In genomic region chr3:35496027-35496824, GRCm38 (mm10) we compare ENCODE assay signal across 21 mouse cellular contexts.
DNase-seq lines count a peak whose midpoint lies in the region; ATAC-seq lines count a peak whose summit lies in the region.
"Had no signal": no experiment of that assay in that cellular context is flagged by ENCODE, and none has a peak within 500 bp of the region (broad histone marks: within the 10 kb centered on the region; RNA-seq: fewer than 3 reads in every experiment).

No protein-coding gene starts in this region.

- ATAC-seq in heart, embryonic 12.5 days (ENCODE audit: insufficient number of reproducible peaks, low FRiP score) = no peak
- peak; percentile 41; the same call in 1 of the 2 replicates for ATAC-seq in heart, embryonic 16.5 days (replicated peaks; ENCODE audit: extremely low read depth, insufficient read depth, low FRiP score)
- ATAC-seq in midbrain, embryonic 15.5 days (replicated peaks) = 0 out of 2 replicates have a peak, but pooled peaks have one; percentile 71
- ATAC-seq in midbrain, embryonic 14.5 days (ENCODE audit: low FRiP score, low TSS enrichment) = no peak
- no peak for ATAC-seq in liver, embryonic 11.5 days (replicated peaks; ENCODE audit: low FRiP score)
- ATAC-seq: activated CD4-positive, CD25-positive, alpha-beta regulatory T cell, adult 4 months; forebrain, embryonic 14.5 days; hindbrain, embryonic 16.5 days; inflammation-experienced regulatory T-cells, adult 6 months; intestine, postnatal 0 days; Patski had no signal

- H3K4me2 ChIP-seq in heart, embryonic 12.5 days = no peak overlapping the region
- peak overlapping the region; percentile 24 for H3K4me2 ChIP-seq in heart, embryonic 16.5 days (ENCODE audit: low read depth, low read length)
- no peak overlapping the region for H3K4me2 ChIP-seq in midbrain, embryonic 15.5 days
- H3K4me2 ChIP-seq in midbrain, embryonic 14.5 days (ENCODE audit: low read length) = no peak overlapping the region
- no peak overlapping the region for H3K4me2 ChIP-seq in liver, embryonic 11.5 days
- H3K4me2 ChIP-seq: hindbrain, embryonic 12.5 days had no signal

- no peaks in the 10 kb centered on the region for H3K27me3 ChIP-seq in heart, embryonic 12.5 days (replicated peaks)
- no peaks in the 10 kb centered on the region for H3K27me3 ChIP-seq in heart, embryonic 16.5 days (ENCODE audit: control insufficient read depth, insufficient read depth, low read length)
- no peaks in the 10 kb centered on the region for H3K27me3 ChIP-seq in midbrain, embryonic 15.5 days (replicated peaks)
- H3K27me3 ChIP-seq in midbrain, embryonic 14.5 days (ENCODE audit: control insufficient read depth, insufficient read depth, low read length) = no peaks in the 10 kb centered on the region
- no peaks in the 10 kb centered on the region for H3K27me3 ChIP-seq in liver, embryonic 11.5 days (replicated peaks; ENCODE audit: control insufficient read depth, insufficient read depth, low read length)
- H3K27me3 ChIP-seq: hindbrain, embryonic 12.5 days had no signal

- H3K9ac ChIP-seq in heart, embryonic 12.5 days = no peak overlapping the region
- no peak overlapping the region for H3K9ac ChIP-seq in heart, embryonic 16.5 days (ENCODE audit: low read length)
- H3K9ac ChIP-seq in midbrain, embryonic 15.5 days = no peak overlapping the region
- H3K9ac ChIP-seq in midbrain, embryonic 14.5 days (replicated peaks; ENCODE audit: low read length) = no peak overlapping the region
- H3K9ac ChIP-seq in liver, embryonic 11.5 days (ENCODE audit: low read depth, low read length) = no peak overlapping the region
- H3K9ac ChIP-seq: hindbrain, embryonic 12.5 days had no signal

- H3K36me3 ChIP-seq in heart, embryonic 12.5 days = no peaks in the 10 kb centered on the region
- H3K36me3 ChIP-seq in heart, embryonic 16.5 days (ENCODE audit: control insufficient read depth, insufficient read depth) = no peaks in the 10 kb centered on the region
- no peaks in the 10 kb centered on the region for H3K36me3 ChIP-seq in midbrain, embryonic 15.5 days (replicated peaks)
- H3K36me3 ChIP-seq in midbrain, embryonic 14.5 days (ENCODE audit: control insufficient read depth, insufficient read depth, low read length) = no peaks in the 10 kb centered on the region
- H3K36me3 ChIP-seq in liver, embryonic 11.5 days (ENCODE audit: control insufficient read depth, insufficient read depth, low read length) = no peaks in the 10 kb centered on the region
- H3K36me3 ChIP-seq: embryonic facial prominence, embryonic 10.5 days; hindbrain, embryonic 12.5 days had no signal

- H3K9me3 ChIP-seq in heart, embryonic 12.5 days (replicated peaks) = no peaks in the 10 kb centered on the region
- no peaks in the 10 kb centered on the region for H3K9me3 ChIP-seq in heart, embryonic 16.5 days (replicated peaks; ENCODE audit: control insufficient read depth, low read length)
- no peaks in the 10 kb centered on the region for H3K9me3 ChIP-seq in midbrain, embryonic 15.5 days
- no peaks in the 10 kb centered on the region for H3K9me3 ChIP-seq in midbrain, embryonic 14.5 days (ENCODE audit: control insufficient read depth, low read length)
- H3K9me3 ChIP-seq in liver, embryonic 11.5 days (ENCODE audit: control insufficient read depth, low read length) = no peaks in the 10 kb centered on the region
- H3K9me3 ChIP-seq: embryonic facial prominence, embryonic 10.5 days; hindbrain, embryonic 12.5 days had no signal

- no peaks in the 10 kb centered on the region for H3K4me1 ChIP-seq in heart, embryonic 12.5 days (replicated peaks)
- peaks cover 3% of the 10 kb centered on the region; the same call in 1 of the 2 replicates for H3K4me1 ChIP-seq in heart, embryonic 16.5 days (ENCODE audit: control insufficient read depth, insufficient read depth, low read length)
- no peaks in the 10 kb centered on the region for H3K4me1 ChIP-seq in midbrain, embryonic 15.5 days
- H3K4me1 ChIP-seq in midbrain, embryonic 14.5 days (ENCODE audit: control insufficient read depth, insufficient read depth, low read length) = 0 out of 2 replicates have a peak, but pooled peaks cover 3% of the 10 kb centered on the region
- no peaks in the 10 kb centered on the region for H3K4me1 ChIP-seq in liver, embryonic 11.5 days (replicated peaks; ENCODE audit: control insufficient read depth, insufficient read depth, low read length)
- H3K4me1 ChIP-seq: embryonic facial prominence, embryonic 10.5 days; hindbrain, embryonic 12.5 days had no signal

- WGBS in heart, embryonic 12.5 days = 48% methylated on average over 9 of the region's 9 CpGs
- 40% methylated on average over 9 of the region's 9 CpGs for WGBS in heart, embryonic 16.5 days
- 58% methylated on average over 9 of the region's 9 CpGs for WGBS in midbrain, embryonic 15.5 days
- WGBS in midbrain, embryonic 14.5 days = 65% methylated on average over 9 of the region's 9 CpGs
- 73% methylated on average over 9 of the region's 9 CpGs for WGBS in liver, embryonic 11.5 days

- peak; percentile 30 to 31 for DNase-seq in heart, adult 18-20 months
- no peak for DNase-seq in heart, postnatal 4 days
- DNase-seq in midbrain, embryonic 14.5 days = no peak
- DNase-seq in liver, embryonic 11.5 days (ENCODE audit: low spot score) = no peak
- DNase-seq: adrenal gland, postnatal 14 days; cerebellum, adult 2 months; cerebellum, postnatal 10 days; gastrocnemius, adult 2 months; gastrocnemius, postnatal 25 days; kidney, adult 8-10 months had no signal

- H3K27ac ChIP-seq in heart, embryonic 12.5 days (ENCODE audit: poor library complexity, severe bottlenecking) = no peak overlapping the region
- no peak overlapping the region for H3K27ac ChIP-seq in heart, embryonic 16.5 days (ENCODE audit: low read length)
- no peak overlapping the region for H3K27ac ChIP-seq in midbrain, embryonic 15.5 days
- H3K27ac ChIP-seq in midbrain, embryonic 14.5 days (replicated peaks; ENCODE audit: low read depth, low read length) = no peak overlapping the region
- H3K27ac ChIP-seq in liver, embryonic 11.5 days (ENCODE audit: low read depth, low read length) = no peak overlapping the region
- H3K27ac ChIP-seq: embryonic facial prominence, embryonic 10.5 days; gastrocnemius, adult 2 months; hindbrain, embryonic 12.5 days had no signal

- H3K4me3 ChIP-seq in heart, embryonic 12.5 days = no peak overlapping the region
- no peak overlapping the region for H3K4me3 ChIP-seq in heart, embryonic 16.5 days (ENCODE audit: low read length)
- no peak overlapping the region for H3K4me3 ChIP-seq in midbrain, embryonic 15.5 days
- no peak overlapping the region for H3K4me3 ChIP-seq in midbrain, embryonic 14.5 days (replicated peaks; ENCODE audit: low read depth, low read length)
- no peak overlapping the region for H3K4me3 ChIP-seq in liver, embryonic 11.5 days (ENCODE audit: low read depth, low read length)
- H3K4me3 ChIP-seq: embryonic facial prominence, embryonic 10.5 days; gastrocnemius, adult 2 months; hindbrain, embryonic 12.5 days had no signal

Comparison
In these comparisons a context has a peak if more than half of its experiments do, and no peak if none do; other contexts are left out.
1. DNase-seq: peak in heart, adult 18-20 months (2 of 2); none in heart, postnatal 4 days (single experiment), midbrain, embryonic 14.5 days (single experiment) and liver, embryonic 11.5 days (single experiment).
2. ATAC-seq: peak in heart, embryonic 16.5 days (single experiment) and midbrain, embryonic 15.5 days (single experiment); none in heart, embryonic 12.5 days (single experiment), midbrain, embryonic 14.5 days (single experiment) and liver, embryonic 11.5 days (single experiment).